Mouse (Mus musculus) hindbrain, embryonic 11.5 days (tissue): ENCODE data around the gene Lclat1. TPM values are rescaled to one million over a fixed set of nuclear protein-coding genes. Genes with fewer than 3 reads are reported as not detected.
"Not testable (repeated sequence)": the region's sequence is repeated elsewhere in the genome, so short reads cannot be mapped to it uniquely, and the experiment has no call there.

Source experiments
- ATAC-seq: fragments of 200-750 bp; cut with Nextera tagmentation; 2 replicates; pipeline ENCODE4 v1.8.0; 2017; ENCODE audit warnings: mild to moderate bottlenecking, moderate TSS enrichment, moderate library complexity; ENCODE audit not compliant: low FRiP score
- DNase-seq: peaks from one replicate; pipeline ENCODE4 v3.0.0-alpha.2; 2015; ENCODE audit warnings: low spot score
- H3K27ac ChIP-seq: fragments of 300-500 bp; sonication (generic); 2 replicates; pipeline ENCODE4 v1.5.1; 2014; ENCODE audit warnings: mild to moderate bottlenecking, low read depth, low read length
- H3K27me3 ChIP-seq: fragments of 300-500 bp; sonication (generic); 2 replicates; pipeline ENCODE4 v1.6.1; 2014; ENCODE audit warnings: mild to moderate bottlenecking, low read length, moderate library complexity, mixed read lengths; ENCODE audit not compliant: control insufficient read depth, insufficient read depth
- H3K36me3 ChIP-seq: fragments of 300-500 bp; sonication (generic); 2 replicates; pipeline ENCODE4 v1.6.1; 2014; ENCODE audit warnings: mild to moderate bottlenecking, low read length, moderate library complexity, mixed read lengths; ENCODE audit not compliant: control insufficient read depth, insufficient read depth
- H3K4me1 ChIP-seq: fragments of 300-500 bp; sonication (generic); replicated peaks from 2 replicates; pipeline ENCODE4 v1.6.1; 2014; ENCODE audit warnings: low read length, mixed read lengths; ENCODE audit not compliant: control insufficient read depth, insufficient read depth
- H3K4me2 ChIP-seq: fragments of 300-500 bp; sonication (generic); replicated peaks from 2 replicates; pipeline ENCODE4 v1.6.1; 2014; ENCODE audit warnings: mild to moderate bottlenecking, low read depth, low read length
- H3K4me3 ChIP-seq: fragments of 300-500 bp; sonication (generic); 2 replicates; pipeline ENCODE4 v1.5.1; 2014; ENCODE audit warnings: low read depth, low read length
- H3K9ac ChIP-seq: fragments of 300-500 bp; sonication (generic); 2 replicates; pipeline ENCODE4 v1.6.1; 2014; ENCODE audit warnings: low read depth, low read length
- H3K9me3 ChIP-seq: fragments of 300-500 bp; sonication (generic); 2 replicates; pipeline ENCODE4 v1.6.1; 2016; ENCODE audit warnings: low read length; ENCODE audit not compliant: control insufficient read depth
- WGBS: fragments of 180-500 bp; shearing (Covaris S2); extraction: QIAGEN DNeasy Blood & Tissue Kit; methylation state at CpG from one replicate; pipeline ENCODE4 v1.1.7; 2014; 5-methylcytosine and 5-hydroxymethylcytosine counted together
- polyA plus RNA-seq: library from polyadenylated mRNA; unstranded; fragments of >200 nt; fragmentation: Nextera tagmentation; extraction: Ambion mirVana; gene quantifications from 2 replicates; pipeline ENCODE4 v1.2.1, GENCODE M21; 2014

The Lclat1 gene
- polyA plus RNA-seq, 1 experiment from 2014 or later, result 16.7 TPM

GRCm38 (mm10) chr17:73273809-73274208, 166.0 kb downstream of the Lclat1 start:
- H3K36me3 ChIP-seq, result no peaks in the 10 kb centered on the region
- no peak overlapping the region for H3K4me2 ChIP-seq
- H3K4me3 ChIP-seq, result no peak overlapping the region
- H3K4me1 ChIP-seq, result no peaks in the 10 kb centered on the region
- no peak for ATAC-seq
- H3K9ac ChIP-seq, result no peak overlapping the region
- no peaks in the 10 kb centered on the region for H3K27me3 ChIP-seq
- H3K9me3 ChIP-seq, result no peaks in the 10 kb centered on the region
- 90% methylated on average over 7 of the region's 7 CpGs for WGBS
- H3K27ac ChIP-seq, result no peak overlapping the region
- no peak for DNase-seq

DNA sequence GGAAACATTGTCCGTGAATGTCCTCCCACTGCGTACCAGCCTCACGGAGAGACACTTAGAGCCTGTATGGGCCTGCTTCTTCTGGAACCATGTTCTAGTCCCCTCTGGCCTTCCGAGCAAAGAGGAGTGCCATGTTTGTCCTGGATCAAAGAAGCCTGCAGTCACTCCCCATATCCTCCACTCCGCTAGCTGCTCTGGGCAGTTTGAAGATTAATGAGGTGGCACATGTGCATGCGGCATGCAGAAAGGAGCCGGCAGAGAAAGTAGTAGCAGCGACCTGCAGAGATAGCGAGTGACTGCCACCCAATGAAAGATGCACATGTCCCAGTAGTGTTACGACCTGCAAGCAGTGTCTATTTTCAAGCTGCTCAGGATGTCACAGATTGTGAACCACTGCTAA, 167.3 kb downstream of the Lclat1 start:
- Histone ChIP-seq H3K9me3 (no peaks in the 10 kb centered on the region), H3K9ac (no peak overlapping the region), H3K36me3 (no peaks in the 10 kb centered on the region), H3K27ac (no peak overlapping the region), H3K4me3 (no peak overlapping the region), H3K27me3 (no peaks in the 10 kb centered on the region), H3K4me2 (no peak overlapping the region), H3K4me1 (no peaks in the 10 kb centered on the region)
- no peak for ATAC-seq
- WGBS, result 85% methylated on average over 10 of the region's 10 CpGs
- no peak for DNase-seq

- WGBS, result 92% methylated on average over 4 of the region's 4 CpGs
These were observed 170.0 kb downstream of the Lclat1 start for GRCm38 (mm10) chr17:73277770-73278169.

GRCm38 (mm10) chr17:73282702-73283101, 174.9 kb downstream of the Lclat1 start:
- not testable (repeated sequence) for ATAC-seq, H3K4me1 ChIP-seq, H3K4me2 ChIP-seq, H3K27ac ChIP-seq, H3K27me3 ChIP-seq, H3K9ac ChIP-seq, H3K36me3 ChIP-seq, H3K4me3 ChIP-seq, H3K9me3 ChIP-seq, DNase-seq
- 43% methylated on average over 6 of the region's 6 CpGs for WGBS

More at GRCm38 (mm10) chr17:73277770-73278169, 170.0 kb downstream of the Lclat1 start:
- Histone ChIP-seq H3K27ac (no peak overlapping the region), H3K4me1 (no peaks in the 10 kb centered on the region), H3K4me2 (no peak overlapping the region), H3K9me3 (no peaks in the 10 kb centered on the region), H3K4me3 (no peak overlapping the region), H3K36me3 (no peaks in the 10 kb centered on the region), H3K9ac (no peak overlapping the region), H3K27me3 (no peaks in the 10 kb centered on the region)
- ATAC-seq (no peak), DNase-seq (no peak)

DNA sequence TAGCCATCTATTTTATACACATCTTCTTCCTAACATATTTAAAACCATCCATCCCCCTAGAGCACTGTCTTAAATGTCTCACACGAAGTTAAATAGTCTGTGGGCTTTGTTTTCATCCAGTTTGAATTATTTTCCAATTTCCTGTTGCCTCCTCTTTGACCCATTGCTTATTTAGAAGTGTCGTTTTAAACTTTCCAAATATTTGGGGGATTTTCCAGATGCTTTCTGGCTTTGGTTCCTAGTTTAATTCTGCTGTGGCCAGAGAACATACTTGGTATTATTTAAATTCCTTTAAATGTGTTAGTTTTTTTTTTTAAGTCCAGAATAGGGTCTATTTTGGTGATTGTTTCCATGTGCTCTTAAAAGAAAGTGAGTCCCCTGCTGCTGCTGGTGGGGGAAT, 176.5 kb downstream of the Lclat1 start:
- Histone ChIP-seq H3K4me3 (no peak overlapping the region), H3K36me3 (no peaks in the 10 kb centered on the region), H3K27me3 (no peaks in the 10 kb centered on the region), H3K27ac (no peak overlapping the region), H3K4me2 (no peak overlapping the region), H3K9ac (no peak overlapping the region), H3K4me1 (no peaks in the 10 kb centered on the region), H3K9me3 (no peaks in the 10 kb centered on the region)
- DNase-seq (no peak), ATAC-seq (no peak)
- WGBS, result 57% methylated on average over 2 of the region's 2 CpGs

Other genes starting within 250 kb of the Lclat1 start
- 7.0 and 8.6 TPM in 2 replicates for gene Lbh, start 189.7 kb upstream of the Lclat1 start, polyA plus RNA-seq